ENCODE assay signal across 8 mouse cellular contexts in genomic region chr1:106151846-106152245, GRCm38 (mm10). TPM values are rescaled to one million over a fixed set of nuclear protein-coding genes. Genes with fewer than 3 reads are reported as not detected.
A peak's percentile ranks its signal among the peaks of the same experiment; 100 is the strongest.
DNase-seq lines count a peak whose midpoint lies in the region; ATAC-seq and TF ChIP-seq lines count a peak whose summit lies in the region.

No protein-coding gene starts in this region.

- H3K9me3 ChIP-seq in limb, embryonic 10.5 days (replicated peaks): no peaks in the 10 kb centered on the region
- H3K9me3 ChIP-seq in hindbrain, embryonic 10.5 days: no peaks in the 10 kb centered on the region

- H3K36me3 ChIP-seq in limb, embryonic 10.5 days: no peaks in the 10 kb centered on the region
- H3K36me3 ChIP-seq in hindbrain, embryonic 10.5 days: no peaks in the 10 kb centered on the region

- no peaks in the 10 kb centered on the region for H3K27me3 ChIP-seq in limb, embryonic 10.5 days (ENCODE audit: low read depth, poor library complexity, severe bottlenecking)
- H3K27me3 ChIP-seq in hindbrain, embryonic 10.5 days (ENCODE audit: insufficient read depth, poor library complexity, severe bottlenecking): no peaks in the 10 kb centered on the region

- H3K27ac ChIP-seq in layer of hippocampus, adult 2 months: no peak overlapping the region
- no peak overlapping the region for H3K27ac ChIP-seq in limb, embryonic 10.5 days
- no peak overlapping the region for H3K27ac ChIP-seq in hindbrain, embryonic 10.5 days

- no peak overlapping the region for H3K4me3 ChIP-seq in layer of hippocampus, adult 2 months
- no peak overlapping the region for H3K4me3 ChIP-seq in limb, embryonic 10.5 days
- H3K4me3 ChIP-seq in hindbrain, embryonic 10.5 days: no peak overlapping the region

- ATAC-seq in activated CD4-positive, CD25-positive, alpha-beta regulatory T cell, adult 4 months: peak; percentile 94

- no peak for DNase-seq in layer of hippocampus, adult 2 months (ENCODE audit: low spot score in 2 of 2)
- no peak for DNase-seq in layer of hippocampus, adult 9-11 months
- peak; percentile 43 to 53 for DNase-seq in kidney, postnatal 25 days
- DNase-seq in spleen, adult 12 weeks (ENCODE audit: low spot score): peak; percentile 17
- DNase-seq in limb, embryonic 10.5 days (ENCODE audit: low spot score): no peak
- no peak for DNase-seq in cerebellum, postnatal 4 days (ENCODE audit: low spot score in 2 of 2)
- no peak for DNase-seq in hindbrain, embryonic 10.5 days (ENCODE audit: low spot score)

- no peaks in the 10 kb centered on the region for H3K4me1 ChIP-seq in limb, embryonic 10.5 days
- H3K4me1 ChIP-seq in hindbrain, embryonic 10.5 days (replicated peaks): peaks cover 15% of the 10 kb centered on the region

- TF ChIP-seq CTCF in layer of hippocampus, adult 2 months (conservative IDR thresholded peaks at IDR 0.05): peak; percentile 67

- whole genome bisulfite sequencing in limb, embryonic 10.5 days: 84% methylated on average over 12 of the region's 12 CpGs
- WGBS in hindbrain, embryonic 10.5 days: 78% methylated on average over 12 of the region's 12 CpGs

RNA-seq across cellular contexts. Expression of gene Phlpp1, which starts 19.7 kb away (rescaled TPM):
- 10 to 100 TPM; 82.6 to 87.3 TPM for total RNA-seq in layer of hippocampus, adult 2 months (2021)
- polyA plus RNA-seq in activated CD4-positive, CD25-positive, alpha-beta regulatory T cell, adult 4 months (2017; shearing (Covaris generic)): 1 to 10 TPM; 7.3 to 8.8 TPM
- polyA plus RNA-seq in limb, embryonic 10.5 days (2016; fragmentation: Nextera tagmentation; extraction: Ambion mirVana): 2.8 and 3.0 TPM in 2 replicates
- 4.8 and 6.8 TPM in 2 replicates for polyA plus RNA-seq in hindbrain, embryonic 10.5 days (2016; fragmentation: Nextera tagmentation; extraction: Ambion mirVana)

Comparison
In these comparisons a context has a peak if more than half of its experiments do, and no peak if none do; other contexts are left out.
1. DNase-seq: peak in kidney, postnatal 25 days (2 of 2) and spleen, adult 12 weeks (single experiment); none in layer of hippocampus, adult 2 months (0 of 2), layer of hippocampus, adult 9-11 months (single experiment), limb, embryonic 10.5 days (single experiment), cerebellum, postnatal 4 days (0 of 2) and hindbrain, embryonic 10.5 days (single experiment).